Mouse (Mus musculus) liver, postnatal 0 days (tissue): ENCODE measurements at regions not wholly inside any gene's neighbourhood (a gene's known extent, or its start where the extent isn't known, plus 50 kb on each side); places are given as distances from the start of the nearest gene placed in this dataset.

Experiments
- CTCF ChIP-seq: sonication (generic); IDR thresholded peaks from 2 replicates; pipeline ENCODE4 v1.5.1; 2016; ENCODE audit warnings: antibody characterized with exemption, low read depth
- EP300 ChIP-seq: IDR thresholded peaks from 2 replicates; pipeline ENCODE4 v1.6.1; 2016; ENCODE audit warnings: antibody characterized with exemption, low read depth, mild to moderate bottlenecking

GRCm38 (mm10) chr10:46374646-46375045, 797.0 kb downstream of the Hace1 start:
- TF ChIP-seq CTCF (no peak), EP300 (no peak)
